Mouse (Mus musculus): ENCODE measurements around the gene Hnrnpul1. TPM values are rescaled to one million over a fixed set of nuclear protein-coding genes. Genes with fewer than 3 reads are reported as not detected.

Gene Hnrnpul1
- total RNA-seq, 2 experiments from 2014 or later: 99.1 to 110 TPM

GRCm38 (mm10) chr7:25781321-25781936, 26.9 kb upstream of the Hnrnpul1 start:
- DNase-seq (ENCODE audit: low spot score in 2 of 2): peak; percentile 72 to 88

- DNase-seq (ENCODE audit: low spot score in 2 of 2): no peak
Observed at GRCm38 (mm10) chr7:25780753-25781152, 26.2 kb upstream of the Hnrnpul1 start.

- no peak for DNase-seq (ENCODE audit: low spot score in 2 of 2)
Observed at GRCm38 (mm10) chr7:25780021-25780420, 25.5 kb upstream of the Hnrnpul1 start.

- DNase-seq (ENCODE audit: low spot score in 2 of 2): no peak
Observed at GRCm38 (mm10) chr7:25768229-25768628, 13.7 kb upstream of the Hnrnpul1 start.

GRCm38 (mm10) chr7:25766108-25766507, 11.6 kb upstream of the Hnrnpul1 start:
- no peak for DNase-seq (ENCODE audit: low spot score in 2 of 2)

- no peak for DNase-seq (ENCODE audit: low spot score in 2 of 2)
Observed at GRCm38 (mm10) chr7:25764221-25764620, 9.7 kb upstream of the Hnrnpul1 start.

GRCm38 (mm10) chr7:25763678-25764077, 9.1 kb upstream of the Hnrnpul1 start:
- DNase-seq (ENCODE audit: low spot score in 2 of 2): no peak

- no peak for DNase-seq (ENCODE audit: low spot score in 2 of 2)
Observed at GRCm38 (mm10) chr7:25761354-25761753, 6.8 kb upstream of the Hnrnpul1 start.

- DNase-seq (ENCODE audit: low spot score in 2 of 2): peak; percentile 75 to 92
Observed at GRCm38 (mm10) chr7:25756011-25756410, 1.5 kb upstream of the Hnrnpul1 start.

- peak in 1 of 2 experiments; percentile 53 for DNase-seq (ENCODE audit: low spot score in 2 of 2)
Observed at GRCm38 (mm10) chr7:25755468-25755833, 894 bp upstream of the Hnrnpul1 start.

- DNase-seq (ENCODE audit: low spot score in 2 of 2): no peak
Observed at GRCm38 (mm10) chr7:25754439-25754737, 169 bp downstream of the Hnrnpul1 start.

- DNase-seq (ENCODE audit: low spot score in 2 of 2): no peak
Observed at GRCm38 (mm10) chr7:25753643-25754438, 716 bp downstream of the Hnrnpul1 start.

- DNase-seq (ENCODE audit: low spot score in 2 of 2): no peak
Observed at GRCm38 (mm10) chr7:25753076-25753475, 1.5 kb downstream of the Hnrnpul1 start.

- DNase-seq (ENCODE audit: low spot score in 2 of 2): no peak
Observed at GRCm38 (mm10) chr7:25746844-25747243, 7.7 kb downstream of the Hnrnpul1 start.

GRCm38 (mm10) chr7:25738277-25738676, 16.3 kb downstream of the Hnrnpul1 start:
- no peak for DNase-seq (ENCODE audit: low spot score in 2 of 2)

- no peak for DNase-seq (ENCODE audit: low spot score in 2 of 2)
Observed at GRCm38 (mm10) chr7:25736920-25737319, 17.6 kb downstream of the Hnrnpul1 start.

GRCm38 (mm10) chr7:25734991-25735390, 19.6 kb downstream of the Hnrnpul1 start:
- DNase-seq (ENCODE audit: low spot score in 2 of 2): no peak

GRCm38 (mm10) chr7:25731294-25732055, 23.1 kb downstream of the Hnrnpul1 start:
- DNase-seq (ENCODE audit: low spot score in 2 of 2): no peak

- no peak for DNase-seq (ENCODE audit: low spot score in 2 of 2)
Observed at GRCm38 (mm10) chr7:25729862-25730261, 24.7 kb downstream of the Hnrnpul1 start.

GRCm38 (mm10) chr7:25729396-25729795, 25.2 kb downstream of the Hnrnpul1 start:
- DNase-seq (ENCODE audit: low spot score in 2 of 2): no peak

- no peak for DNase-seq (ENCODE audit: low spot score in 2 of 2)
Observed at GRCm38 (mm10) chr7:25727800-25728199, 26.8 kb downstream of the Hnrnpul1 start.

GRCm38 (mm10) chr7:25725886-25726285, 28.7 kb downstream of the Hnrnpul1 start:
- no peak for DNase-seq (ENCODE audit: low spot score in 2 of 2)

All from layer of hippocampus, adult 18-20 months (tissue).